Mouse (Mus musculus) ES-E14 (cell line): ENCODE measurements around the gene Tsc22d3. TPM values are rescaled to one million over a fixed set of nuclear protein-coding genes. Genes with fewer than 3 reads are reported as not detected.

Experiments used
- DNase-seq: peaks from one replicate; pipeline ENCODE4 v3.0.0-alpha.2; 2013; ENCODE audit warnings: low read depth, low spot score
- H3K27ac ChIP-seq: 2 replicates; pipeline ENCODE4 v1.5.1; 2012; ENCODE audit warnings: low read depth, mild to moderate bottlenecking, low read length, moderate library complexity, mixed read lengths; ENCODE audit not compliant: poor library complexity, insufficient read depth, severe bottlenecking
- H3K36me3 ChIP-seq: 2 replicates; pipeline ENCODE4 v1.6.1; 2012; ENCODE audit warnings: mild to moderate bottlenecking, low read length, moderate library complexity, mixed read lengths; ENCODE audit not compliant: control insufficient read depth, poor library complexity, insufficient read depth, severe bottlenecking
- H3K4me1 ChIP-seq, 2 experiments: fragments of 150-350 bp in 1 of 2; sonication (generic) in 1 of 2; 2 replicates each; pipeline ENCODE4 v1.6.1; 2012; ENCODE audit warnings: low read length in 2 of 2, mild to moderate bottlenecking in 1 of 2, mixed read lengths in 1 of 2; ENCODE audit not compliant: control insufficient read depth in 2 of 2, insufficient read depth in 2 of 2, poor library complexity in 1 of 2
- H3K4me3 ChIP-seq, 2 experiments: fragments of 150-350 bp in 1 of 2; sonication (generic) in 1 of 2; 2 replicates each; pipeline ENCODE4 v1.5.1; 2012; ENCODE audit warnings: low read length in 2 of 2, low read depth in 1 of 2, mild to moderate bottlenecking in 1 of 2, mixed read lengths in 1 of 2; ENCODE audit not compliant: insufficient read depth in 1 of 2, poor library complexity in 1 of 2, severe bottlenecking in 1 of 2
- H3K9ac ChIP-seq: 2 replicates; pipeline ENCODE4 v1.6.1; 2012; ENCODE audit warnings: low read depth, mild to moderate bottlenecking, low read length, mixed read lengths; ENCODE audit not compliant: poor library complexity, insufficient read depth, severe bottlenecking
- H3K9me3 ChIP-seq: fragments of 150-350 bp; sonication (generic); 2 replicates; pipeline ENCODE4 v1.6.1; 2012; ENCODE audit warnings: low read depth, mild to moderate bottlenecking, low read length; ENCODE audit not compliant: control insufficient read depth, insufficient read depth
- CHD2 ChIP-seq: IDR thresholded peaks from 2 replicates; pipeline ENCODE4 v1.6.1; 2014; ENCODE audit warnings: mild to moderate bottlenecking, low read depth, low read length, inconsistent platforms
- HCFC1 ChIP-seq: IDR thresholded peaks from 2 replicates; pipeline ENCODE4 v1.6.1; 2012; ENCODE audit warnings: low read length, inconsistent platforms, borderline replicate concordance; ENCODE audit not compliant: insufficient read depth
- MAFK ChIP-seq: IDR thresholded peaks from 2 replicates; pipeline ENCODE4 v1.6.1; 2014; ENCODE audit warnings: mild to moderate bottlenecking, low read depth, low read length, inconsistent platforms; ENCODE audit not compliant: insufficient read depth
- ZC3H11A ChIP-seq: IDR thresholded peaks from 2 replicates; pipeline ENCODE4 v1.6.1; 2012; ENCODE audit warnings: low read depth, mild to moderate bottlenecking, inconsistent platforms, low read length, borderline replicate concordance
- ZNF384 ChIP-seq: IDR thresholded peaks from 2 replicates; pipeline ENCODE4 v1.6.1; 2012; ENCODE audit warnings: low read depth, low read length, inconsistent platforms
- in situ Hi-C, 2 experiments: fragments of 600-800 bp; cut with MboI; formaldehyde crosslinking; loops; one replicate each; pipeline ENCODE4 v1.15.1; 2025; ENCODE audit warnings: low sequenced_read_pairs in 2 of 2, inconsistent platforms in 1 of 2; ENCODE audit not compliant: unreplicated experiment in 2 of 2
- total RNA-seq: library from RNA; depleted of rRNA; stranded (reverse); fragments of 300-350 nt; gene quantifications from 2 replicates; pipeline ENCODE4 v1.2.3, GENCODE M21; 2012

The Tsc22d3 gene
- total RNA-seq, 1 experiment: 3.5 TPM

GRCm38 (mm10) chrX:140527231-140527630, 73.2 kb downstream of the Tsc22d3 start:
- TF ChIP-seq ZC3H11A (no peak), CHD2 (no peak), HCFC1 (no peak), MAFK (no peak)
- H3K9ac ChIP-seq: no peak overlapping the region
- in situ Hi-C loops: no loop called here

DNA sequence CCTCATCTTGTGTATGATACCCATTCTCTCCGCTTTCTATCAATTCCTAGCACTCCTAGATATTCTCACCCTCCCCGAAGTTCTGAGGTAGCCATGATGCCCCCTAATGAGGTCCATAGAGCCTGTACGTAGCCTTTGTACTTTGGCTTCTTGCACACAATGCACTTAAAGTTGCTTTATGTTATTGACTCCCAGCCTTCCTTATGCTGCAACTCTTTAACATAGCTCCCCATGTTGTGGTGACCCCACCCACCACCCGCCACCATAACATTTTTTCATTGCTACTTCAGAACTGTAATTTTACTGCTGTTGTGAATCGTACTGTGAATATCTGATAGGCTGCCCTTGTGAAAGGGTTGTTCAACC, 74.2 kb downstream of the Tsc22d3 start:
- in situ Hi-C loops: no loop called here
- H3K9me3 ChIP-seq: no peaks in the 10 kb centered on the region
- H3K4me1 ChIP-seq: no peaks in the 10 kb centered on the region
- no peaks in the 10 kb centered on the region for H3K36me3 ChIP-seq
- DNase-seq: no peak
- no peak overlapping the region for H3K27ac ChIP-seq
- no peak overlapping the region for H3K4me3 ChIP-seq
- no peak overlapping the region for H3K9ac ChIP-seq
- no peak for TF ChIP-seq MAFK
- TF ChIP-seq CHD2: no peak
- no peak for TF ChIP-seq ZC3H11A
- no peak for TF ChIP-seq HCFC1
- no peak for TF ChIP-seq ZNF384

More at GRCm38 (mm10) chrX:140527231-140527630, 73.2 kb downstream of the Tsc22d3 start:
- no peaks in the 10 kb centered on the region for H3K9me3 ChIP-seq
- DNase-seq: no peak
- no peaks in the 10 kb centered on the region for H3K4me1 ChIP-seq
- H3K4me3 ChIP-seq: no peak overlapping the region
- H3K27ac ChIP-seq: no peak overlapping the region
- H3K36me3 ChIP-seq: no peaks in the 10 kb centered on the region

GRCm38 (mm10) chrX:140525604-140526252, 74.7 kb downstream of the Tsc22d3 start:
- in situ Hi-C loops: no loop called here
- no peak overlapping the region for H3K9ac ChIP-seq
- H3K27ac ChIP-seq: no peak overlapping the region
- no peak overlapping the region for H3K4me3 ChIP-seq
- DNase-seq: no peak
- no peaks in the 10 kb centered on the region for H3K9me3 ChIP-seq
- peaks cover 0 to under 1% of the 10 kb centered on the region in 2 experiments; a peak in 1 of 4 replicates for H3K4me1 ChIP-seq
- TF ChIP-seq CHD2 (no peak), HCFC1 (no peak), ZC3H11A (no peak), MAFK (no peak), ZNF384 (no peak)
- H3K36me3 ChIP-seq: no peaks in the 10 kb centered on the region

DNA sequence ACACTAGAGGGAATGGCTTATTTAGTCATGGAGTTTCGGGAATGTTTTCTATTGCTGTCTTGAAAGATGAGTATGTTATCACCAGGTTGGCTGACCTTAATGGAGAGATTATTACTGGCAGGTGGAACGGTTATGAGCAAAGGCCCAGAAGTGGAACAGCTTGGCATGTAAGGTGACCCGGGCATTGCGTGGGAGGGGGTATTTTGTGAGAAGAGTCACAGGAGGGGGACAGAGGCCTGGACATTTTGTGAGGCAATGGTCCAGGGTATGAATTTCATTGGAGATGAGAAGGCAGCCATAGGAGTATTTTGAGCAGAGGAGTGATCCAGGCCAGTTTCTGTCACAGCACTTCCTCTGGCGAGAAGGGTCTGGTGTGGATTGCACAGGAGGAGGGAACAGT, 76.2 kb downstream of the Tsc22d3 start:
- no peak overlapping the region for H3K4me3 ChIP-seq
- H3K4me1 ChIP-seq: peaks cover 0 to 2% of the 10 kb centered on the region in 2 experiments; a peak in 1 of 4 replicates
- TF ChIP-seq ZNF384 (no peak), MAFK (no peak), HCFC1 (no peak), CHD2 (no peak), ZC3H11A (no peak)
- no peak overlapping the region for H3K27ac ChIP-seq
- no peaks in the 10 kb centered on the region for H3K9me3 ChIP-seq
- in situ Hi-C loops: no loop called here
- H3K36me3 ChIP-seq: no peaks in the 10 kb centered on the region
- H3K9ac ChIP-seq: no peak overlapping the region
- DNase-seq: no peak
